Mouse (Mus musculus): ENCODE results near the gene Ntng1.

Ntng1 gene

GRCm38 (mm10) chr3:109917926-109918694, 225.7 kb downstream of the Ntng1 start:
- no peak for DNase-seq

GRCm38 (mm10) chr3:109917077-109917476, 226.7 kb downstream of the Ntng1 start:
- no peak for DNase-seq

DNA sequence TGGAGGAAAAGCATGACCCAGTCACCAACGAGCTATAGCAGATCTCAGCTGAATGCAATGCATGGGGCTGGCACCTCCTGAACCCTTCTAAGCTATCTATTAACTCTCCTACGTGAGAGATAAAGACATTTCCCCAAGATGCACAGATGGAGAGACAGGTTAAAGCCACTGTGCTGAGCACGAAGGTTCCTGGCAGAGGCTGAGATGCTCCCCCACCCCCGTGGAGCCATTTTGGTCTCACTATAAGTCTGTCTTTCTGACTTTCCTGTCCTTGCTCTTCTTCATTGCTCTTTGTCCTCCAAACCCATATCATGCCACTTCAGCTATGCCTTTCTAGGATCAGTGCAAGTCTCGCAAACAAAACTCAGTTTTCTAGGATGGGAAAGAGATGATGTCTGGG, 229.6 kb downstream of the Ntng1 start:
- no peak for DNase-seq

- no peak for DNase-seq
Observed at GRCm38 (mm10) chr3:109890600-109890999, 253.2 kb downstream of the Ntng1 start.

GRCm38 (mm10) chr3:109885672-109886071, 258.1 kb downstream of the Ntng1 start:
- no peak for DNase-seq

GRCm38 (mm10) chr3:109879061-109879460, 264.8 kb downstream of the Ntng1 start:
- no peak for DNase-seq

DNA sequence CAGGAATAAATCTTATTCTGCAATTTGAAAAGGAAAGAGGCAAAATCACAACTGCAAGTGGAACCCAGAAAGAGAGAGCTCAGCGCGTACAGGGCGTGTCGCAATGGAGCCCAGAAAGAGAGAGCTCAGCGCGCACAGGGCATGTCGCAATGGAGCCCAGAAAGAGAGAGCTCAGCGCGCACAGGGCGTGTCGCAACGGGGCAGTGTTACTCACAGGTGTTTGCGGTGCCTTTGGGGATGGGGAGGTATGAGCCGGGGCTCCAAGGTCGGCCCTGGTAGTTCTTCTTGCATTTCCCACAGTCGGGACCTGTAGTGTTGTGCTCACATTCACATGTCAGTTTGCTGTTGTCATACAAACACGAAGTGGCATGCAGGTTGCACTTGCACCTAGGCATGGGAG, 271.8 kb downstream of the Ntng1 start:
- DNase-seq = no peak

- peak; percentile 97 for DNase-seq
Observed at GRCm38 (mm10) chr3:109858276-109858675, 285.5 kb downstream of the Ntng1 start.

DNA sequence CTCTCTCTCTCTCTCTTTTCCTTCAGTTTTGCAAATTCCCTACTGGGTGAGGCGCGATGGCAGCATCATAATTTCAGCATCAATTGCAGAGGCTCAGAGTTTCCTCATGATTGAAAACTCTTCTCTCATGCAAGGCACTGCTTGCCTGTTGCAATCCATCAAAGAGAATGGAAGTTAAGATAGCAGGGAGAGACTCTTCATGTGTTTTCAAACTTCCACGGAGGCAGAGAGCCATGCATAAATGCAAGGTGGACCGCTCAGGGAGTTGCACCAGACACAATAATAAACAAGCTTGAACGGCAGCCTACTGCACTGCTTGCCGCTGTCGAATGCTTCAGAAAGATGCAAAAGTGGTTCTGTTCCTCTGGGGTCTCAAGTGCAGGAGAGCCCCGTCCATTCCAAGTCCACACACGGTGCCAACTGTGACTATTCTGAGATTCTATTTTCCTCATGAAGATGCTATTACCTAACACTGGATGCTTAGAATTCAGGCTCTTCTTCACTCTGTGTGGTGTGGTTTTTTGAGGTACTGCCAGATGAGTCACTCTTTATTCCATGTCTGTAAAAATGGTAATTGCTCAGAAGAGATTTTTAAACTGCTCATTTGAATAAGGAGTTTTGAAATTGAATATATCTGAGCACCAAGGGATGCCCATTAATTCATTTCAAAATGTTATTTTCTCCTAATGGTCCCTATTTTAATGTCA, 289.2 kb downstream of the Ntng1 start:
- no peak for DNase-seq

DNA sequence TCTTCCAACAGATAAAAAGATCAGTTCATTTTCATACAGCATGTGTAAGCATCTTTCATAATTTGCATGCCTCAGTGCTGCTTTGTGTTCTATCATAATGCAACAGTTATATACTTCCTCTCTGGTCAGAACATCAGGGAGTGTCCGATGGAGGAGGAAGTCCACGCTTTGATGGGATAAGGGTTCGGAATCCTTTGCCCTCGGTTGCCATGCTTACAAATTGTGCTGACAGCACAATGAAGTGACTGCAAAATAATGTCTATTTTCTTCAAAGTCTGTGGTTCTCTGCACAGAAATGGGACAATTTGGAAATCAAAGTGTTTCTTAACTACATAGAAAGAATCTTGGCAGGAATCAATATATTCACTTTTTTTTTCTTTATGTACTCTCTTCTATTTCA, 297.2 kb downstream of the Ntng1 start:
- no peak for DNase-seq

DNA sequence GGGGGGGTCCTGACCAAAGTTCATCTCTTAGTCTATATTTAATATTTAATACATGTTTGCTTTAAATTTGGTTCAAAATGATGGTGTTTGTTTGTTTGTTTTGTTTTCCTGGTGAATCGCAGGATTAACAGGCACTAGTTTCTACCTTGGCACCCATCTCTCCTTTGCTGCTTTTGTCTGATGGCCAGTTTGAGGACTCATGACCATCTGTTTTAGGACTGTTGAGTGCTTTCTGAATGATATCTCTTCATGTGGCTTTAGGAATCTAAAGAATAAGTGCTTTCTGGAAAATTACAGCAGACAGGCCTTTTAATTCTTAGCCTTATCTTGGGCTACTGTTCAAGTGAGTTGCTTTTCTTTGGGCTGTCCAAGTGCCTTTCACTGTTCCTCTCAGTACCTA, 318.0 kb downstream of the Ntng1 start:
- peak; percentile 10 for DNase-seq

DNA sequence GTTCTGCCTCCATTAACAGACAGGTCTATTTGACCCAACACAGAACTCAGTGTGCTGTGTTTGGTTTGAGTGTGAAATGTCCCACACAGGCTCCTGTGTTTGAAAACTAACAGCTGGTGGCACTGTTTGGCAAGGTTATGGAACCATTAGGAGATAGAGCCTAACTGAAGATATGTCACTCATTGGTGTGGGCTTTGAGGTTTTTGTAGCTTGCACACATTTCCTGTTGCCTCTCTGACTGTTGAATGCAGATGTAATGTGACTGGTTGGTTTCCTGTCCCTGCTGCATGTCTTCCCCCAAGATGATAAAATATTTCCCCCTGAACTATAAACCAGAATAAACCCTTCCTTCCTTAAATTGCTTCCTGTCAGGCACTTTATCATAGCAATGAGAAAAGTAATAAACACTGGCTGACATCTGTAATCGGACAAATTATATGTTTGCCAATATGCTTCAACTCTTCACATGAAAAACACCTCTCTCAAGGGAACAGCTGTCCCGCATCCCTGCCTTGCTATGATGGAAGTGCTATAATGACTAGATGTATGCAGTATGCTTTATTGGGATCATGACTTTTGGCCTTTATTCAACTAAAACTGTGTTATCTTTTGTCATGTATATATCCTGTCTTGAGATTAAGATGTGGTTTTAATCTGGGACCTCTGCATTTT, 320.9 kb downstream of the Ntng1 start:
- DNase-seq = no peak

- DNase-seq = no peak
Observed at GRCm38 (mm10) chr3:109818821-109819685, 324.8 kb downstream of the Ntng1 start.

DNA sequence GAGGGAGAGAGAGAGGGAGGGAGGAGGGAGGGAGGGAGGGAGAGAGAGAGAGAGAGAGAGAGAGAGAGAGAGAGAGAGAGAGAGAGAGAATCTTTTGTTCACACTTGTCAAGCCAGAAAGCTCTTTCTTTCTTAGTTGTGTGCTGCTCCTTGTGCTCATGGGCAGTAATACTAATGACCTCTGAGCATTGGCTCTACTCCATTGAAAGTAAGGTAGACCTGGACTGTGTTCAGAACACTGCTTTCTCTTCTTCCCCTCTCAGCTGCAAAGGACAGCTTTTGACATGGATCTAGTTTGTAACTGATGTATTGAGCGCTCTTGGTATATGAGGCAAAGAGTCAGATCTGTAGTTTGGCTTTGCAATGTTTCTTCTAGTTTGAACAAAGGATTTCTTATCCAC, 334.7 kb downstream of the Ntng1 start:
- DNase-seq = no peak

- no peak for DNase-seq
Observed at GRCm38 (mm10) chr3:109807211-109807934, 336.4 kb downstream of the Ntng1 start.

DNA sequence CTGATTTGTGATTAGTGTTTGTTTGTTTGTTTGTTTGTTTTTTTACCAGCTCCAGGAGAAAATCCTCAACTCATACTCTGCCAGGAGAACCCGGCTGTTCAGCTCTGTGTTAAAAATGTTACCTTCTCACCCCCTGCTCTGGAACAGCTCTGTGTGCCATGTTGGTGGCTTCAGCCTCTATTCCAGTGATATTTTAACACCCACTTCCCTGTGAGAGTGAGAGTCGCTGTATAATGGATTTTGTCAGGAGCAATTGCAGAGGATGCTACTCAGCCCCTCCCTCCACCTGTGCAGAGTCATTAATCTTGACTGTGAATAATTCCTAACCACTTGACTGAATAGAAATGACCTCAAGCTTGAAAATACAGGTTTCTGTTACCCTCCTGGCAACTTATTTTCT, 339.7 kb downstream of the Ntng1 start:
- no peak for DNase-seq

GRCm38 (mm10) chr3:109803616-109804015, 340.2 kb downstream of the Ntng1 start:
- no peak for DNase-seq

DNA sequence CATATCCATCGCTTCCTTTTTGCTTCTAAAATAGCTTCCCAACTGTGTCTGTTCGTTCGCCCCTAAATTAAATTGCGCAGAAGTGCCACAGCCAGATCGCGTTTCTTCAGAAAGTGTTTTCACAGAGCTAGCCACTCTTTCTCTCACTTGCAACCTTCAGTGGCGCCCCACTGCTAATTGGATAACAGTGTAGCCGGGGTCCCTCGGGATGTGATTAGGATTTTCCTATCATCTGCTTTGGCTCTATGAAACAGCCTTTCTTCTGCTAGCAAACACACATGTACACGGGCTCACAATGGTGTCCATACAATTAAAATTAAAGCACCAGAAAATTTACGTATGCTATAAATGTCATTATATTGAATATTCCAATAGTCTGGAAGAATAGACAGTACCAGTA, 346.5 kb downstream of the Ntng1 start:
- DNase-seq = no peak

DNA sequence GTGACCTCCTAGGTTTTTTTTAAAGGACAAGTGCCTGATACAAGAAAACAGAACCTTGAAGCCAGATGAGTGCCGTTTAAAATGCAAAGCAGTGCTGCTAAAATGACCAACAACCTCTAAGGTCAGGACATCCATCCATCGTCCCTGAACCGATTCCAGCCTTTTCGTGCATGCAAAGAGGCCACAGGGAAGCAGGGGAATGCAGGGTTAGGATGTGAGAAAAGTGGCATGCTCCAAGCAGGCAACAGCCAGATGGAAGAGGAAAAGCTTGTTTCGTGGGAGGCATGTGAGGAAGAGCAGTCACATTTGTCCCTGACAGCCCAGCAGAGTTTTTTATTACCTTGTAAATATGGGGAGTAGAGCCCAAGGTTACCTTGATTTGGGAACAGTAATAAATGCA, 360.6 kb downstream of the Ntng1 start:
- DNase-seq = no peak

DNA sequence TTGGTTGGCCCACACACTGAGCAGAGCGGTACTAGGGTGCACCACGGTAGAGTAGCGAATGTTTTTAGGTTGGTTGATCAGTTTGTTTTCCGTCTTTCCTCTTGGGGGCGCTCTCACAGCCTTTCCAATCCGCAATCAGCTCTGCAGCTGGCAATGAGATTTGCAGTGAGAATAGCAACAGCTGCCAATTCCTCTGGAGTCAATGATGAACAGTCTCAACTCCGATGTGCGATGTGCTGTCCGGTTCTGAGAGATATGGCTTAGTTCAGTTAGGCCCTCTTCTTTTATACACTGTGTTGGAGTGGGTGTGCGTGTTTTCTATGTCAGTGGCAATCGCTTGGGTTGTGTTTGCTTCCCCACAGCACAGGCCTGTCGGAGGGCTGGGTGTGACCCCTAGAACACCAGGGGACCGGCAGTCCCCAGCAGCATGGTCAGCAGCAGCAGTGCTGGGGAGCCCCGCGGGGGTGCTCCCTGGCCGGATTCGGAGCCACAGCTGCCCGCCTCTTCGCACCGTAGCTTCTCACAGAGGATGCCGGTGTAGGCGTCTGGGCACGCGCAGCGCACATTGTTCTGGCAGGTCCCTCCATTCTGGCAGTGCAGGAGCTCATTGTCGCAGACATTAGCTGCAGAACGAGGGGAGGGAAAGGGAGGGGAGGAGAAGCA, 361.4 kb downstream of the Ntng1 start:
- DNase-seq = peak; percentile 30

GRCm38 (mm10) chr3:109781917-109782288, 361.9 kb downstream of the Ntng1 start:
- no peak for DNase-seq

DNA sequence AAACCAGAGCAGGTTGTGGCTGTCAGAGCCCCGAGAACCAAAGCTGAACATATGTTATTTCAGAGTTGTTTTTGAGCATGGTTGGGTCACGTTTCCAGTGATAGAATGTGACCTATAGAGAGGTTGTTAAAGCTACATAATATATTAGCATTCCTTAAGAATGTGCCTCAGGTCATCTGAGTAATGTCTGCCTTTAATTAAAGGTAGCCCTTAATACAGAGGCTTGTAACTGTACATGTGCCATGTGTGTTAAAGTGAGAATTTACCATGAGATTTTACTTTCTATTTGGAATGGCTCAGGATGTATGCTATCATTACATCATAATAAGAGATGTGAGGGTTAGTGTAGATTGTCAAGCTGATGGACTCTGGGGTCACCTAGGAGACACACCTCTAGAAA, 368.6 kb downstream of the Ntng1 start:
- DNase-seq = no peak

Data from cerebellum, adult 11-12 months (tissue).